Mouse (Mus musculus): ENCODE measurements around the gene Cdc42se2. TPM values are rescaled to one million over a fixed set of nuclear protein-coding genes. Genes with fewer than 3 reads are reported as not detected.

Gene Cdc42se2
- total RNA-seq, 2 experiments from 2014 or later = 143 to 149 TPM

GRCm38 (mm10) chr11:54801791-54802558 is 14.5 kb upstream of the Cdc42se2 start:
- intact Hi-C loops (cut with DNase I) = no loop called here
- DNase-seq (ENCODE audit: low spot score in 2 of 2) = peak in 1 of 2 experiments; percentile 21

- intact Hi-C loops (cut with DNase I) = no loop called here
- no peak for DNase-seq (ENCODE audit: low spot score in 2 of 2)
These were observed 9.1 kb upstream of the Cdc42se2 start for GRCm38 (mm10) chr11:54796551-54796950.

GRCm38 (mm10) chr11:54794678-54795077 is 7.2 kb upstream of the Cdc42se2 start:
- intact Hi-C loops (cut with DNase I) = no loop called here
- DNase-seq (ENCODE audit: low spot score in 2 of 2) = no peak

- DNase-seq (ENCODE audit: low spot score in 2 of 2) = no peak
- intact Hi-C loops (cut with DNase I) = no loop called here
These were observed 5.7 kb upstream of the Cdc42se2 start for GRCm38 (mm10) chr11:54793173-54793572.

- no peak for DNase-seq (ENCODE audit: low spot score in 2 of 2)
- intact Hi-C loops (cut with DNase I) = no loop called here
These were observed 4.0 kb upstream of the Cdc42se2 start for GRCm38 (mm10) chr11:54791458-54791857.

- peak; percentile 61 to 64 for DNase-seq (ENCODE audit: low spot score in 2 of 2)
- intact Hi-C loops (cut with DNase I) = loop anchor here (2.0 kb wide), 2 partner anchors 74 to 84 kb away; partner anchors contain the start of gene Lyrm7
These were observed 502 bp downstream of the Cdc42se2 start for GRCm38 (mm10) chr11:54786858-54787487.

- no peak for DNase-seq (ENCODE audit: low spot score in 2 of 2)
- intact Hi-C loops (cut with DNase I) = no loop called here
These were observed 1.9 kb downstream of the Cdc42se2 start for GRCm38 (mm10) chr11:54785566-54785965.

GRCm38 (mm10) chr11:54784436-54784835 is 3.0 kb downstream of the Cdc42se2 start:
- no peak for DNase-seq (ENCODE audit: low spot score in 2 of 2)
- intact Hi-C loops (cut with DNase I) = no loop called here

GRCm38 (mm10) chr11:54782253-54782652 is 5.2 kb downstream of the Cdc42se2 start:
- DNase-seq (ENCODE audit: low spot score in 2 of 2) = no peak
- intact Hi-C loops (cut with DNase I) = no loop called here

- no peak for DNase-seq (ENCODE audit: low spot score in 2 of 2)
- intact Hi-C loops (cut with DNase I) = no loop called here
These were observed 7.5 kb downstream of the Cdc42se2 start for GRCm38 (mm10) chr11:54779946-54780345.

GRCm38 (mm10) chr11:54778131-54778844 is 9.2 kb downstream of the Cdc42se2 start:
- DNase-seq (ENCODE audit: low spot score in 2 of 2) = no peak

GRCm38 (mm10) chr11:54777387-54778130 is 9.9 kb downstream of the Cdc42se2 start:
- no peak for DNase-seq (ENCODE audit: low spot score in 2 of 2)
- intact Hi-C loops (cut with DNase I) = loop anchor here (2.0 kb wide), 1 partner anchor 51 kb away; no protein-coding TSS in a partner anchor

More at GRCm38 (mm10) chr11:54778131-54778844, 9.2 kb downstream of the Cdc42se2 start:
- intact Hi-C loops (cut with DNase I) = no loop called here

- DNase-seq (ENCODE audit: low spot score in 2 of 2) = peak in 1 of 2 experiments; percentile 69
- intact Hi-C loops (cut with DNase I) = loop anchor here (1.0 to 2.0 kb wide), 3 partner anchors 28 to 56 kb away; no protein-coding TSS in a partner anchor
These were observed 10.6 kb downstream of the Cdc42se2 start for GRCm38 (mm10) chr11:54776735-54777333.

GRCm38 (mm10) chr11:54776367-54776701 is 11.1 kb downstream of the Cdc42se2 start:
- peak in 1 of 2 experiments; percentile 36 for DNase-seq (ENCODE audit: low spot score in 2 of 2)
- intact Hi-C loops (cut with DNase I) = loop anchor here (1.0 to 2.0 kb wide), 3 partner anchors 29 to 57 kb away; no protein-coding TSS in a partner anchor

GRCm38 (mm10) chr11:54775628-54776366 is 11.7 kb downstream of the Cdc42se2 start:
- intact Hi-C loops (cut with DNase I) = loop anchor here (1.0 to 2.0 kb wide), 3 partner anchors 30 to 58 kb away; no protein-coding TSS in a partner anchor

GRCm38 (mm10) chr11:54774282-54775078 is 13.0 kb downstream of the Cdc42se2 start:
- intact Hi-C loops (cut with DNase I) = no loop called here
- no peak for DNase-seq (ENCODE audit: low spot score in 2 of 2)

More at GRCm38 (mm10) chr11:54775628-54776366, 11.7 kb downstream of the Cdc42se2 start:
- no peak for DNase-seq (ENCODE audit: low spot score in 2 of 2)

GRCm38 (mm10) chr11:54771549-54771948 is 15.9 kb downstream of the Cdc42se2 start:
- intact Hi-C loops (cut with DNase I) = no loop called here
- DNase-seq (ENCODE audit: low spot score in 2 of 2) = no peak
